Mouse (Mus musculus): ENCODE measurements around the gene Lama5.

GRCm38 (mm10) chr2:180217587-180217986 is 8.1 kb downstream of the Lama5 start:
- no peak for TF ChIP-seq POLR2A (IDR thresholded peaks at IDR 0.05; ENCODE audit: borderline replicate concordance, insufficient read depth, low read length)
- TF ChIP-seq CTCF (IDR thresholded peaks at IDR 0.05; ENCODE audit: borderline replicate concordance, insufficient read depth, low read depth, low read length), result no peak
